Mouse (Mus musculus) ES-Bruce4 (cell line): ENCODE results near the gene Pak1. TPM values are rescaled to one million over a fixed set of nuclear protein-coding genes. Genes with fewer than 3 reads are reported as not detected.

ENCODE experiments used
- H3K27ac ChIP-seq: 2 replicates; pipeline ENCODE4 v1.5.1; 2012; ENCODE audit warnings: low read length, inconsistent platforms; ENCODE audit not compliant: insufficient read depth
- H3K27me3 ChIP-seq: 2 replicates; pipeline ENCODE4 v1.6.1; 2012; ENCODE audit warnings: mild to moderate bottlenecking, low read length, inconsistent platforms; ENCODE audit not compliant: control insufficient read depth, poor library complexity, insufficient read depth, severe bottlenecking
- H3K36me3 ChIP-seq: 2 replicates; pipeline ENCODE4 v1.6.1; 2012; ENCODE audit warnings: inconsistent platforms, mild to moderate bottlenecking, low read length, moderate library complexity; ENCODE audit not compliant: control insufficient read depth, poor library complexity, insufficient read depth, severe bottlenecking
- H3K4me1 ChIP-seq: one replicate; pipeline ENCODE4 v1.8.1; 2011; ENCODE audit warnings: low read length; ENCODE audit not compliant: control insufficient read depth, insufficient read depth
- H3K4me3 ChIP-seq: 2 replicates; pipeline ENCODE4 v1.5.1; 2011; ENCODE audit warnings: low read depth, mild to moderate bottlenecking, low read length
- H3K9ac ChIP-seq: 2 replicates; pipeline ENCODE4 v1.6.1; 2012; ENCODE audit warnings: low read depth, mild to moderate bottlenecking, inconsistent platforms; ENCODE audit not compliant: poor library complexity, severe bottlenecking
- H3K9me3 ChIP-seq: replicated peaks from 2 replicates; pipeline ENCODE4 v1.6.1; 2012; ENCODE audit warnings: mild to moderate bottlenecking, low read length, inconsistent platforms; ENCODE audit not compliant: control insufficient read depth, poor library complexity, insufficient read depth, severe bottlenecking
- CTCF ChIP-seq: IDR thresholded peaks from one replicate; pipeline ENCODE4 v1.8.1; 2011; ENCODE audit warnings: low read depth, low read length
- EP300 ChIP-seq: IDR thresholded peaks from 2 replicates; pipeline ENCODE4 v1.6.1; 2011; ENCODE audit warnings: low read depth, low read length; ENCODE audit not compliant: insufficient read depth
- POLR2A ChIP-seq: IDR thresholded peaks from one replicate; pipeline ENCODE4 v1.8.1; 2011; ENCODE audit warnings: low read length; ENCODE audit not compliant: insufficient read depth
- polyA plus RNA-seq: library from polyadenylated mRNA; stranded (reverse); fragments of >200 nt; gene quantifications from 2 replicates; pipeline ENCODE4 v1.2.4, GENCODE M21; 2011; ENCODE audit warnings: low read depth; ENCODE audit not compliant: missing spikeins, insufficient read depth, insufficient read length

The Pak1 gene
- polyA plus RNA-seq, 1 experiment, result 71.3 TPM

GRCm38 (mm10) chr7:97788669-97789483, 535 bp downstream of the Pak1 start:
- no peaks in the 10 kb centered on the region for H3K36me3 ChIP-seq
- H3K9ac ChIP-seq, result peak overlapping the region; percentile 88
- H3K27me3 ChIP-seq, result no peaks in the 10 kb centered on the region
- H3K9me3 ChIP-seq, result no peaks in the 10 kb centered on the region
- no peak for TF ChIP-seq POLR2A
- TF ChIP-seq EP300, result no peak
- TF ChIP-seq CTCF, result no peak
- peak overlapping the region; percentile 44; the same call in 1 of the 2 replicates for H3K27ac ChIP-seq
- peak overlapping the region; percentile 88 for H3K4me3 ChIP-seq
- peaks cover 2% of the 10 kb centered on the region for H3K4me1 ChIP-seq

GRCm38 (mm10) chr7:97790272-97790671, 1.9 kb downstream of the Pak1 start:
- Histone ChIP-seq H3K27me3 (no peaks in the 10 kb centered on the region), H3K27ac (no peak overlapping the region), H3K4me1 (peaks cover 3% of the 10 kb centered on the region), H3K9me3 (no peaks in the 10 kb centered on the region), H3K36me3 (no peaks in the 10 kb centered on the region), H3K9ac (no peak overlapping the region; the same call in 1 of the 2 replicates), H3K4me3 (no peak overlapping the region)
- TF ChIP-seq POLR2A (no peak), EP300 (no peak), CTCF (no peak)

GRCm38 (mm10) chr7:97792324-97792723, 4.0 kb downstream of the Pak1 start:
- Histone ChIP-seq H3K36me3 (no peaks in the 10 kb centered on the region), H3K27me3 (no peaks in the 10 kb centered on the region), H3K9ac (no peak overlapping the region), H3K9me3 (no peaks in the 10 kb centered on the region), H3K4me3 (no peak overlapping the region), H3K27ac (no peak overlapping the region), H3K4me1 (peaks cover 3% of the 10 kb centered on the region)
- no peak for TF ChIP-seq EP300
- no peak for TF ChIP-seq POLR2A
- no peak for TF ChIP-seq CTCF

DNA sequence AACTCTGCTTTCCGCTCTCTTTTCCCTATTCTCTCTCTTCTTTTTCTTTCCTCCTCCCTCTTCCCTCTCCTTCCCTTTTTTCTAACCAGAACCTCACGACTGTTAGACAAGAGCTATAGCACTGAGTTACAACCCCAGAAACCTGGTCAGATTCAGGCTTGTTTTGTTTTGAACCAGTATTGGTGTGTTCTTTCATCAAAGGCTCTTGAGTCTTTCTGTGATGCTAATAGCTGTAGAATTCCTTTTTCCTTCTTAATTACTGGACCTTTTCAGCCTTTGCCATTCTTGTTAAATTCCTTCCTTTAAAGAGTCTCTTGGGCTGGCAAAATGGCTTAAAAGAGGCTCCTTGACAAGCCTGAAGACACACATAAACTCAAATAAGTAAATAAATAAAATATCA, 14.8 kb downstream of the Pak1 start:
- Histone ChIP-seq H3K9ac (no peak overlapping the region), H3K9me3 (no peaks in the 10 kb centered on the region), H3K27ac (peak overlapping the region; percentile 94), H3K4me3 (no peak overlapping the region), H3K4me1 (peaks cover 2% of the 10 kb centered on the region), H3K27me3 (no peaks in the 10 kb centered on the region), H3K36me3 (no peaks in the 10 kb centered on the region)
- TF ChIP-seq POLR2A (no peak), EP300 (no peak), CTCF (no peak)

- H3K36me3 ChIP-seq, result no peaks in the 10 kb centered on the region
- TF ChIP-seq EP300, result peak; percentile 92
- no peak for TF ChIP-seq CTCF
- peak overlapping the region; percentile 96 for H3K27ac ChIP-seq
- H3K9me3 ChIP-seq, result no peaks in the 10 kb centered on the region
- H3K4me3 ChIP-seq, result no peak overlapping the region
- no peaks in the 10 kb centered on the region for H3K27me3 ChIP-seq
- H3K9ac ChIP-seq, result no peak overlapping the region
- H3K4me1 ChIP-seq, result peaks cover 4% of the 10 kb centered on the region
These were observed 16.1 kb downstream of the Pak1 start for GRCm38 (mm10) chr7:97804245-97805066.

DNA sequence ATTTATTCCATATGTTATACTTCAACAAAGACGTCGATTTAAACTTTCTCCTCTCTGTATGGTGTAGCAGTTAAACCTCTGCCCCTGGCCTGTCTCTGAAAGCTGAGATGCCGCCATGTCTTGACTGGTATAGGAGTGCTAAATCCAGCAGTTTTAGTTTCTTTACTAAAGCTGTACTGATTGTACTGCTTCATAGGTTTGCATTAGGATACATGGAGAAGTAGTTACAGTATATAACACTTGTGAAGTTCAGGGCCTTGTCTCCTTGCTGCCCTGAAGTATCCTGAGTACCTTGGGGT, 16.7 kb downstream of the Pak1 start:
- H3K4me3 ChIP-seq, result no peak overlapping the region
- no peaks in the 10 kb centered on the region for H3K27me3 ChIP-seq
- peak overlapping the region; percentile 96 for H3K27ac ChIP-seq
- TF ChIP-seq POLR2A (no peak), EP300 (no peak), CTCF (no peak)
- H3K36me3 ChIP-seq, result no peaks in the 10 kb centered on the region
- no peak overlapping the region for H3K9ac ChIP-seq
- H3K9me3 ChIP-seq, result no peaks in the 10 kb centered on the region
- peaks cover 4% of the 10 kb centered on the region for H3K4me1 ChIP-seq
